Mouse (Mus musculus) C2C12 (cell line): ENCODE measurements around the gene Kif13a.

Experiments
- CEBPB ChIP-seq: IDR thresholded peaks from one replicate; pipeline ENCODE4 v1.6.1; 2011; ENCODE audit warnings: low read depth, mild to moderate bottlenecking, control low read depth, moderate library complexity
- CTCF ChIP-seq: IDR thresholded peaks from one replicate; pipeline ENCODE4 v1.5.1; 2011; ENCODE audit not compliant: control insufficient read depth, insufficient read depth, insufficient read length
- FOSL1 ChIP-seq: IDR thresholded peaks from one replicate; pipeline ENCODE4 v1.8.0; 2011; ENCODE audit warnings: mild to moderate bottlenecking, low read length; ENCODE audit not compliant: poor library complexity, insufficient read depth, severe bottlenecking
- MAX ChIP-seq: IDR thresholded peaks from one replicate; pipeline ENCODE4 v1.6.1; 2011; ENCODE audit warnings: mild to moderate bottlenecking, control low read depth
- MYOD1 ChIP-seq: IDR thresholded peaks from one replicate; pipeline ENCODE4 v1.6.1; 2011; ENCODE audit warnings: low read depth; ENCODE audit not compliant: control insufficient read depth, insufficient read length
- MYOG ChIP-seq: IDR thresholded peaks from one replicate; pipeline ENCODE4 v1.6.1; 2011; ENCODE audit not compliant: control insufficient read depth, insufficient read length; ENCODE audit errors: extremely low read depth
- USF1 ChIP-seq: IDR thresholded peaks from one replicate; pipeline ENCODE4 v1.6.1; 2011; ENCODE audit warnings: low read depth, mild to moderate bottlenecking, control low read depth, moderate library complexity

DNA sequence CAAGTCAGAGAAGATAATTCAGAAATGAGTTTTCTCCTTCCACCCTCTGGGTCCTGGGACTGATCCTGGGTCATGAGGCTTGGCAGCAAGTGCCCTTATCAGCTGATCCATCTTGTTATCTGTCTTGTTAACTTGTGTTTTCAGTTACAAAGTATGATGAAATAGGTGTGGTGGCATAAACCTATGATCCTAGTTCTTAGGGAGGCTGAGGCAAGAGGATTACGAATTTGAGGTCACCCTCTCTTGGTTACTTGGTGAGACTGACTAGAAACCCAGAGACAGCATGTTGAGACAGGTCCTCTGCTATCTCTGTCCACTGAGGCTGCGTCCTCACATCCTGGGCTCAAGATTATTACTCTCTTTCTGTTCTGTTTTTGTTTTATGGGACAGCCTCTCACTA is 164.3 kb downstream of the Kif13a start:
- TF ChIP-seq MAX: no peak
- no peak for TF ChIP-seq USF1
- TF ChIP-seq CTCF: no peak
- no peak for TF ChIP-seq CEBPB
- TF ChIP-seq FOSL1: no peak
- no peak for TF ChIP-seq MYOD1
- TF ChIP-seq MYOG: no peak
